Mouse (Mus musculus) stomach, postnatal 0 days (tissue): Measurements from ENCODE around the gene Zfp575. TPM values are rescaled to one million over a fixed set of nuclear protein-coding genes. Genes with fewer than 3 reads are reported as not detected.

Experiments used
- ATAC-seq: fragments of 200-750 bp; cut with Nextera tagmentation; 2 replicates; pipeline ENCODE4 v1.8.0; 2017; ENCODE audit not compliant: low FRiP score, low TSS enrichment
- DNase-seq: peaks from one replicate; pipeline ENCODE4 v3.0.0-alpha.2; 2016; ENCODE audit warnings: low spot score
- H3K27ac ChIP-seq: fragments of 300-500 bp; sonication (generic); replicated peaks from 2 replicates; pipeline ENCODE4 v1.5.1; 2014; ENCODE audit warnings: mild to moderate bottlenecking, control low read depth
- H3K27me3 ChIP-seq: fragments of 300-500 bp; sonication (generic); 2 replicates; pipeline ENCODE4 v1.6.1; 2014; ENCODE audit warnings: low read length; ENCODE audit not compliant: control insufficient read depth, insufficient read depth
- H3K36me3 ChIP-seq: fragments of 300-500 bp; sonication (generic); 2 replicates; pipeline ENCODE4 v1.6.1; 2014; ENCODE audit warnings: low read length, mixed read lengths; ENCODE audit not compliant: control insufficient read depth, insufficient read depth
- H3K4me1 ChIP-seq: fragments of 300-500 bp; sonication (generic); replicated peaks from 2 replicates; pipeline ENCODE4 v1.6.1; 2014; ENCODE audit warnings: antibody characterized with exemption; ENCODE audit not compliant: control insufficient read depth, insufficient read depth
- H3K4me2 ChIP-seq: fragments of 300-500 bp; sonication (generic); replicated peaks from 2 replicates; pipeline ENCODE4 v1.6.1; 2014; ENCODE audit warnings: low read depth, mild to moderate bottlenecking, control low read depth, moderate library complexity
- H3K4me3 ChIP-seq: fragments of 300-500 bp; sonication (generic); 2 replicates; pipeline ENCODE4 v1.5.1; 2014; ENCODE audit warnings: low read depth, low read length, control low read depth
- H3K9ac ChIP-seq: fragments of 300-500 bp; sonication (generic); 2 replicates; pipeline ENCODE4 v1.6.1; 2014; ENCODE audit warnings: mild to moderate bottlenecking, low read length, control low read depth, mixed read lengths
- H3K9me3 ChIP-seq: fragments of 300-500 bp; sonication (generic); 2 replicates; pipeline ENCODE4 v1.6.1; 2016; ENCODE audit warnings: low read length; ENCODE audit not compliant: control insufficient read depth
- CTCF ChIP-seq: IDR thresholded peaks from 2 replicates; pipeline ENCODE4 v1.5.1; 2016; ENCODE audit warnings: antibody characterized with exemption, low read depth, mild to moderate bottlenecking, moderate library complexity
- EP300 ChIP-seq: optimal IDR thresholded peaks from 2 replicates; pipeline ENCODE3; 2016; ENCODE audit warnings: antibody characterized with exemption
- WGBS: fragments of 180-500 bp; shearing (Covaris S2); extraction: QIAGEN DNeasy Blood & Tissue Kit; methylation state at CpG from one replicate; pipeline ENCODE4 v1.1.7; 2014; 5-methylcytosine and 5-hydroxymethylcytosine counted together
- polyA plus RNA-seq: library from polyadenylated mRNA; unstranded; fragments of >200 nt; fragmentation: Nextera tagmentation; extraction: Ambion mirVana; gene quantifications from 2 replicates; pipeline ENCODE4 v1.2.1, GENCODE M21; 2015

Gene Zfp575
- polyA plus RNA-seq, 1 experiment from 2014 or later: 3.6 TPM

DNA sequence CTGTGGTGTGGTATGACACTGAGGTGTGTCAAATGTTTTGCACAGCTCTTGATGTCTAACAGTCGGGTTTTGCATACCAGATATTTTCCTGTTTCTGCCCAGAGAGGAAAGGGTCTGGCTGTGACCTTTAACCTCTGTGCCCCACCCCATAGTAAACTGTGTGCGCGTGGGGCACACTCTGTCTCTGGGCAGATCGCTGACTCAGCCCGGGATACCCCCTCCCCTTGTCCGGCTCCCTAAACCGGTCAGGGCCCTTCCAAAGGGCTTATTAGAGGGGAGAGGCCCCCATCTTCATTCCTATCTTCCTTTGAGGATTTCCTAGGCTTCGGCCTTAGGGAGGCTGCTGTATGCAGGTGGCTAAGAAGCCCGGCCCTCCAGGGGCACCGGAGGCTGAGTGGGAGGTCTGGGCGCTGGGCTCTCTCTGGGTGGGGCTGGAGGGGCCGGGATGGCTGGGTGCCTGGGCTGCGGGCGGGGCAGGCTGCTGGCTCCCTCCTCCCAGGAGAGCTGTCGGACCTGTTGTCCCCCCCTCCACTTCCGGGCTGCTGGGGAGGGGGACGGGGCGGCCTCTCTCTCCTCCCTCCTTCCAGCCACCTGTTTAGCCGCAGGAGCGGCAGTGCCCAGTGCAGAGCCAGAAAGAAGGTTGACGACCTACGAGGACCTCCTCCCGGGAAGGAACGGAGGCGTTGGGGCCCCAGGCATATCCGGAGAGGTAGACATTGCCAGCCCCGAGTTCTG lies 22.9 kb upstream of the Zfp575 start, which contains the start of gene Phldb3:
TSS of gene Phldb3 (plus strand) at position 620 of the 735 bp plus-strand sequence.
- DNase-seq (peak; percentile 73), ATAC-seq (peak; percentile 73)
- no peaks in the 10 kb centered on the region; the same call in 1 of the 2 replicates for H3K36me3 ChIP-seq
- WGBS: 4% methylated on average over 26 of the region's 27 CpGs
- peaks cover 9% of the 10 kb centered on the region for H3K4me1 ChIP-seq
- TF ChIP-seq EP300 (no peak), CTCF (no peak)
- peak within 1 kb of the TSS; percentile 79 for H3K4me2 ChIP-seq
- no peaks in the 10 kb centered on the region for H3K9me3 ChIP-seq
- no peaks in the 10 kb centered on the region for H3K27me3 ChIP-seq
- peak within 1 kb of the TSS; percentile 87 for H3K27ac ChIP-seq
- H3K9ac ChIP-seq: peak within 1 kb of the TSS; percentile 68
- peak within 1 kb of the TSS; percentile 67 for H3K4me3 ChIP-seq

- Histone ChIP-seq H3K4me1 (peaks cover 9% of the 10 kb centered on the region), H3K36me3 (no peaks in the 10 kb centered on the region; the same call in 1 of the 2 replicates), H3K9ac (no peak overlapping the region), H3K4me2 (no peak overlapping the region), H3K27ac (no peak overlapping the region), H3K9me3 (no peaks in the 10 kb centered on the region), H3K4me3 (no peak overlapping the region), H3K27me3 (no peaks in the 10 kb centered on the region)
- no peak for ATAC-seq
- no peak for DNase-seq
- TF ChIP-seq EP300: no peak
- no peak for TF ChIP-seq CTCF
- 81% methylated on average over 8 of the region's 8 CpGs for WGBS
These were observed 21.1 kb upstream of the Zfp575 start for GRCm38 (mm10) chr7:24608561-24608960.

DNA sequence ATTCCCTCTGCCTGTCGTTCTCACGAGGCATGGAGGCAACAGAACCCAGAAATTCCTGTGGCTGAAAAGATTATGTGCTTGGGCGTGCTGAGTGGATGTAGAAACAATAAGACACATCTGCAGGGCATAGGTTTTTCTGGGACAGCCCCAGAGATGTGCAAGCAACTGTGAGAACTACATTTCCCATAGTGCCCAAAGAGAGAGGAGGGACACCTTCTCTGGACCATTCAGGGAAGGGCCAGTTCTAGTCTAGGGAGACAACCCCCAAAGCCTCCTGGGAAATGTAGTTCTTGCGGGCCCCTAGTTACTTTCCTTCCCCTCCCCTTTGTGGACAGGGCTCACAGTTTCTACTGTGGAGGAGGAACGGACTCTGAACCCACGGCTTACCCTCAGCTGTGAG lies 20.6 kb upstream of the Zfp575 start:
- ATAC-seq (peak; percentile 70), DNase-seq (peak; percentile 66)
- no peaks in the 10 kb centered on the region for H3K27me3 ChIP-seq
- no peak overlapping the region for H3K4me3 ChIP-seq
- H3K9me3 ChIP-seq: no peaks in the 10 kb centered on the region
- no peak overlapping the region for H3K27ac ChIP-seq
- H3K4me1 ChIP-seq: peaks cover 9% of the 10 kb centered on the region
- H3K36me3 ChIP-seq: no peaks in the 10 kb centered on the region; the same call in 1 of the 2 replicates
- WGBS: 50% methylated on average over 6 of the region's 6 CpGs
- no peak overlapping the region for H3K9ac ChIP-seq
- TF ChIP-seq CTCF: no peak
- TF ChIP-seq EP300: no peak
- H3K4me2 ChIP-seq: no peak overlapping the region

GRCm38 (mm10) chr7:24606046-24606445 lies 18.6 kb upstream of the Zfp575 start:
- no peak overlapping the region for H3K27ac ChIP-seq
- no peak overlapping the region for H3K4me2 ChIP-seq
- no peak overlapping the region for H3K4me3 ChIP-seq
- 82% methylated on average over 7 of the region's 7 CpGs for WGBS
- H3K9ac ChIP-seq: no peak overlapping the region
- ATAC-seq (no peak), DNase-seq (no peak)
- H3K36me3 ChIP-seq: no peaks in the 10 kb centered on the region; the same call in 1 of the 2 replicates
- H3K9me3 ChIP-seq: no peaks in the 10 kb centered on the region
- peaks cover 4% of the 10 kb centered on the region for H3K4me1 ChIP-seq
- no peaks in the 10 kb centered on the region for H3K27me3 ChIP-seq
- TF ChIP-seq CTCF: no peak
- TF ChIP-seq EP300: no peak

DNA sequence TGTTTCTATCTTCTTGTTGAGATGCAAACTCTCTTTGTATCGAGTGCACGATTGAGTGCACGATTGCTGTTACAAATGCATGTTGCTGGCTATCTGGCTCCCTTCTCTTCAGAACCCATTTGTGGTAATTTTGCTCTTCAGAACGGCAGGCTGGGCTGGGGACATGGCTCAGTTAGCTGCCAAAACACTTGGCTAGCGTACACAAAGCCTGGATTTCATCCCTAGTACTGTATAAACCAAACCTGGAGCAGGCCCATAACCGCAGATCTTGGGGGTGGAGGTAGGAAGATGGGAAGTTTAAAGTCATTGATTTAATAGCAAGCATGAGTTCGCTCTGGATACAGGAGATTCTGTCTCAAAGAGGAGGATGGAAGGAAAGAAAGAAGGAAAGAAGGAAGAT lies 18.1 kb upstream of the Zfp575 start:
- 0 out of 2 replicates have a peak overlapping the region, but pooled peaks have one; percentile 4 for H3K9ac ChIP-seq
- no peaks in the 10 kb centered on the region for H3K9me3 ChIP-seq
- H3K27ac ChIP-seq: 0 out of 2 replicates have a peak overlapping the region, but pooled peaks have one; percentile 8
- TF ChIP-seq EP300: no peak
- no peak for TF ChIP-seq CTCF
- 53% methylated on average over 7 of the region's 7 CpGs for WGBS
- H3K4me2 ChIP-seq: no peak overlapping the region
- H3K4me3 ChIP-seq: no peak overlapping the region
- H3K36me3 ChIP-seq: no peaks in the 10 kb centered on the region; the same call in 1 of the 2 replicates
- H3K27me3 ChIP-seq: no peaks in the 10 kb centered on the region
- ATAC-seq: no peak
- peaks cover 4% of the 10 kb centered on the region for H3K4me1 ChIP-seq
- DNase-seq: no peak

GRCm38 (mm10) chr7:24600941-24601597 lies 13.6 kb upstream of the Zfp575 start:
- Histone ChIP-seq H3K4me1 (0 out of 2 replicates have a peak, but pooled peaks cover 2% of the 10 kb centered on the region), H3K9me3 (no peaks in the 10 kb centered on the region), H3K27ac (peak overlapping the region; percentile 30; the same call in 1 of the 2 replicates), H3K9ac (no peak overlapping the region), H3K4me3 (no peak overlapping the region), H3K4me2 (peak overlapping the region; percentile 38), H3K27me3 (no peaks in the 10 kb centered on the region), H3K36me3 (no peaks in the 10 kb centered on the region)
- 4% methylated on average over 13 of the region's 13 CpGs for WGBS
- ATAC-seq (peak; percentile 84), DNase-seq (peak; percentile 96)
- TF ChIP-seq EP300: no peak
- peak; percentile 100 for TF ChIP-seq CTCF
